Comparison of ENCODE assay signal across 16 mouse cellular contexts in genomic region chr1:63903620-63904019, GRCm38 (mm10).
"Had no signal": no experiment of that assay in that cellular context is flagged by ENCODE, and none has a peak within 500 bp of the region (broad histone marks: within the 10 kb centered on the region; RNA-seq: fewer than 3 reads in every experiment).

No protein-coding gene starts in this region.

- H3K4me2 ChIP-seq: lung, embryonic 15.5 days; midbrain, embryonic 11.5 days; midbrain, embryonic 13.5 days; midbrain, embryonic 15.5 days; neural tube, embryonic 12.5 days; stomach, embryonic 15.5 days had no signal

- H3K9me3 ChIP-seq: lung, embryonic 15.5 days; midbrain, embryonic 13.5 days; midbrain, embryonic 15.5 days; neural tube, embryonic 12.5 days; stomach, embryonic 15.5 days had no signal

- H3K4me3 ChIP-seq: lung, embryonic 15.5 days; megakaryocyte, embryonic 14.5 days; midbrain, embryonic 13.5 days; midbrain, embryonic 15.5 days; neural tube, embryonic 12.5 days; stomach, embryonic 15.5 days had no signal

- H3K36me3 ChIP-seq: lung, embryonic 15.5 days; midbrain, embryonic 13.5 days; midbrain, embryonic 15.5 days; neural tube, embryonic 12.5 days; stomach, embryonic 15.5 days had no signal

- DNase-seq: lung, adult 2 months; lung, postnatal 14 days; right cerebral cortex, postnatal 14 days; thymus, adult 2 months; thymus, postnatal 25 days; thymus, postnatal 4 days had no signal

- H3K27me3 ChIP-seq: lung, embryonic 15.5 days; midbrain, embryonic 15.5 days; neural tube, embryonic 12.5 days; stomach, embryonic 15.5 days had no signal

- H3K9ac ChIP-seq: lung, embryonic 15.5 days; midbrain, embryonic 13.5 days; midbrain, embryonic 15.5 days; neural tube, embryonic 12.5 days; stomach, embryonic 15.5 days had no signal

- H3K4me1 ChIP-seq: lung, embryonic 15.5 days; megakaryocyte, embryonic 14.5 days; neural tube, embryonic 12.5 days; stomach, embryonic 15.5 days had no signal

- ATAC-seq: lung, postnatal 0 days; midbrain, embryonic 13.5 days; midbrain, embryonic 15.5 days had no signal

- H3K27ac ChIP-seq: lung, embryonic 15.5 days; macrophage; midbrain, embryonic 13.5 days; midbrain, embryonic 15.5 days; neural tube, embryonic 12.5 days; stomach, embryonic 15.5 days; stomach, postnatal 0 days had no signal
